Mouse (Mus musculus): Measurements from ENCODE around the gene Map7. TPM values are rescaled to one million over a fixed set of nuclear protein-coding genes. Genes with fewer than 3 reads are reported as not detected.

Map7 gene
- total RNA-seq, 2 experiments from 2014 or later: 0.96 to 2.8 TPM

- no peak for ATAC-seq (replicated peaks; ENCODE audit: low FRiP score, poor library complexity, severe bottlenecking)
Measured at GRCm38 (mm10) chr10:20149835-20150355, 1.6 kb downstream of the Map7 start.

- ATAC-seq (replicated peaks; ENCODE audit: low FRiP score, poor library complexity, severe bottlenecking): no peak
Measured at GRCm38 (mm10) chr10:20152131-20152530, 3.9 kb downstream of the Map7 start.

GRCm38 (mm10) chr10:20153507-20153906, 5.2 kb downstream of the Map7 start:
- ATAC-seq (replicated peaks; ENCODE audit: low FRiP score, poor library complexity, severe bottlenecking): no peak

- no peak for ATAC-seq (replicated peaks; ENCODE audit: low FRiP score, poor library complexity, severe bottlenecking)
Measured at GRCm38 (mm10) chr10:20155401-20155800, 7.1 kb downstream of the Map7 start.

- ATAC-seq (replicated peaks; ENCODE audit: low FRiP score, poor library complexity, severe bottlenecking): no peak
Measured at GRCm38 (mm10) chr10:20157021-20157726, 8.9 kb downstream of the Map7 start.

GRCm38 (mm10) chr10:20158756-20159155, 10.5 kb downstream of the Map7 start:
- ATAC-seq (replicated peaks; ENCODE audit: low FRiP score, poor library complexity, severe bottlenecking): no peak

- ATAC-seq (replicated peaks; ENCODE audit: low FRiP score, poor library complexity, severe bottlenecking): no peak
Measured at GRCm38 (mm10) chr10:20159308-20159707, 11.0 kb downstream of the Map7 start.

- ATAC-seq (replicated peaks; ENCODE audit: low FRiP score, poor library complexity, severe bottlenecking): no peak
Measured at GRCm38 (mm10) chr10:20160914-20161313, 12.6 kb downstream of the Map7 start.

GRCm38 (mm10) chr10:20164810-20165209, 16.5 kb downstream of the Map7 start:
- ATAC-seq (replicated peaks; ENCODE audit: low FRiP score, poor library complexity, severe bottlenecking): no peak

GRCm38 (mm10) chr10:20166797-20167196, 18.5 kb downstream of the Map7 start:
- ATAC-seq (replicated peaks; ENCODE audit: low FRiP score, poor library complexity, severe bottlenecking): no peak

GRCm38 (mm10) chr10:20167467-20167866, 19.2 kb downstream of the Map7 start:
- no peak for ATAC-seq (replicated peaks; ENCODE audit: low FRiP score, poor library complexity, severe bottlenecking)

- ATAC-seq (replicated peaks; ENCODE audit: low FRiP score, poor library complexity, severe bottlenecking): no peak
Measured at GRCm38 (mm10) chr10:20169182-20169674, 21.0 kb downstream of the Map7 start.

GRCm38 (mm10) chr10:20169927-20170604, 21.8 kb downstream of the Map7 start:
- no peak for ATAC-seq (replicated peaks; ENCODE audit: low FRiP score, poor library complexity, severe bottlenecking)

- no peak for ATAC-seq (replicated peaks; ENCODE audit: low FRiP score, poor library complexity, severe bottlenecking)
Measured at GRCm38 (mm10) chr10:20170605-20171088, 22.4 kb downstream of the Map7 start.

- ATAC-seq (replicated peaks; ENCODE audit: low FRiP score, poor library complexity, severe bottlenecking): no peak
Measured at GRCm38 (mm10) chr10:20171209-20171608, 22.9 kb downstream of the Map7 start.

- ATAC-seq (replicated peaks; ENCODE audit: low FRiP score, poor library complexity, severe bottlenecking): no peak
Measured at GRCm38 (mm10) chr10:20171756-20172155, 23.5 kb downstream of the Map7 start.

GRCm38 (mm10) chr10:20173733-20174132, 25.5 kb downstream of the Map7 start:
- ATAC-seq (replicated peaks; ENCODE audit: low FRiP score, poor library complexity, severe bottlenecking): no peak

GRCm38 (mm10) chr10:20176054-20176453, 27.8 kb downstream of the Map7 start:
- ATAC-seq (replicated peaks; ENCODE audit: low FRiP score, poor library complexity, severe bottlenecking): no peak

- ATAC-seq (replicated peaks; ENCODE audit: low FRiP score, poor library complexity, severe bottlenecking): peak; percentile 72; the same call in 1 of the 2 replicates
Measured at GRCm38 (mm10) chr10:20178807-20179605, 30.7 kb downstream of the Map7 start.

GRCm38 (mm10) chr10:20181198-20181597, 32.9 kb downstream of the Map7 start:
- no peak for ATAC-seq (replicated peaks; ENCODE audit: low FRiP score, poor library complexity, severe bottlenecking)
